Mouse (Mus musculus): Measurements from ENCODE around the gene Oosp3. TPM values are rescaled to one million over a fixed set of nuclear protein-coding genes. Genes with fewer than 3 reads are reported as not detected.

Gene Oosp3
- polyA plus RNA-seq (2012; rRNA removed): not detected in 2 replicates

DNA sequence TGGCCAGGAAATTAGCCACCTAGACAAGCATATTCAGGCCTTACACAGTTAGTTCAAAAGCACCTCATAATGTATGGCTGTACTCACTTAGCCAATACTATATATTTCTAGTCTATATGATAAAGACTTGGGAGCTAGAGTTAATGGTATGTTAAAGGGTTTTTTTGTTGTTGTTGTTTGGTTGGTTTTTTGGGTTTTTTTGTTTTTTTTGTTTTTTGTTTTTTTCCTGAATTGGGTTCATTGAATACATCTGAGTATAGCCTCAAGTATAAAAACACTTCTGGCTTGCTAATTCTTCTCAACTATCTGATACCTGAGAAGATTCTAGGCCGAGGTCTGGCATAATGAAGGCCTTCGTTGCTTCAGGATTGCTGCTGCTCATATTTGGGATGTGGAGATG, at the start of gene Oosp3:
TSS of gene Oosp3 (plus strand) at position 301 of the 400 bp plus-strand sequence.
- no peak for TF ChIP-seq CTCF (IDR thresholded peaks at IDR 0.05; ENCODE audit: extremely low read depth, insufficient read depth, low read length)
- TF ChIP-seq POLR2A (IDR thresholded peaks at IDR 0.05; ENCODE audit: extremely low read depth, insufficient read depth, low read length): no peak

DNA sequence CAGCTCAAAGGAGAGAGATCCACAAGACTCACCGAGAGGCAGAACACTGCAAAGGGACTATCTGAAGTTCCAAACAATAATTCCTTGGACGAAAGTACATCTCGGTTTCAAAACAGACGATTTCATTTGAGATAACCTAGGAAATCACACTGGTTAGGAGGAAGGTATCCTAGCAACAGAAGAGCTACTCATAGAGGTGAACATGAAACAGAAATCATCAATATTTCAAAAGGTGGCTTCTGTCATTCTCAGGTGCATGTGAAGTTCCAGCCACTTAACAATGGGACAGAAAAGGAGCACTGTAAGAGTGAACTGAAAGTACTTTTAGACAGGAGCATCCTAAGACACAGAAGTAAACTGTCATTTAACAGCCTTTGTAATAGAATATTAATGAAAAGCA, 47.3 kb upstream of the Oosp3 start:
- no peaks in the 10 kb centered on the region for H3K4me1 ChIP-seq (ENCODE audit: control insufficient read depth, insufficient read depth, low read length)
- no peak overlapping the region for H3K4me3 ChIP-seq (ENCODE audit: insufficient read depth, low read length)
- no peak overlapping the region for H3K27ac ChIP-seq (ENCODE audit: insufficient read depth, low read length)
- no peak for TF ChIP-seq CTCF (IDR thresholded peaks at IDR 0.05; ENCODE audit: extremely low read depth, insufficient read depth, low read length)
- no peak for TF ChIP-seq POLR2A (IDR thresholded peaks at IDR 0.05; ENCODE audit: extremely low read depth, insufficient read depth, low read length)

More for the DNA sequence above, at the start of gene Oosp3:
- Histone ChIP-seq H3K27ac (ENCODE audit: insufficient read depth, low read length) (no peak within 1 kb of the TSS), H3K4me3 (ENCODE audit: insufficient read depth, low read length) (no peak within 1 kb of the TSS), H3K4me1 (ENCODE audit: control insufficient read depth, insufficient read depth, low read length) (no peaks in the 10 kb centered on the region)

DNA sequence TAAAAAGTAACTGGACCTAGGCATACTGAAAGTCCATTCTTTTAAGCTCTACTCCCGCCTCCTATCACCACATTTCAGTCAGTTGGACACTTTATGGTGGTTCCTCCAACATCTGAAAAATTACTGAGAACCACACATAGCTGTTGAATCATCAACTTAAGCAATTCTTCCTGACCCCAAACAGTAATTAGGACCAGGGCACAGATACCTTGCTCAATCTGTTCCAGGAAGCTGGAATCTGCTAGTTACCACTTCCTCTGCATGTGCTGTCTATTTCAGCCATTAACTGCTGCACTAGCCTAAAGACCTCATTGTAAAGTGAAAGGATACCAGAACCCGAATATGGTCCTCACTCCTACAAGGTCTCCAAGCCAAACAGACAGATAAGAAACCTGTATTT, 37.7 kb upstream of the Oosp3 start:
- H3K4me3 ChIP-seq (ENCODE audit: insufficient read depth, low read length): no peak overlapping the region
- H3K4me1 ChIP-seq (ENCODE audit: control insufficient read depth, insufficient read depth, low read length): no peaks in the 10 kb centered on the region

DNA sequence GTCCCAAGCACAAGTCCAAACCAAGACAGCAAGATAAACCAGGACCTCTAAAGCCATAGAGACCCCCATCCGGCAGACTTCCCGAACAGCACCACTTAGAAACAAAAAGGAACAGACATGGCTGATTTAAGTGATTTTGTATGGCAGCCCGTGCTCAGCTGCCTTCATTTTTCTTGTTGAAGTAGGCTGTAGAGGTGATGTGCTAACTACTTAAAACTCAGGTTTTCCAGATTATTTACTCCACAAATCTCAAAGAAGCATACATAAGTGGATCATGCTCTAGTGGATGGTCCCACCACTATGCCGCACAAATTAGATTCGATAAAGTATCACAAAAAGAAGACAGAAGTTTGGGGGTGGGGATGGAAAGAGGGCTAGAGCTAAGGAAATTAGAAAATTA, 36.4 kb upstream of the Oosp3 start, which contains the start of gene Oosp2:
TSS of gene Oosp2 (minus strand) at position 101 of the 400 bp plus-strand sequence.
- H3K4me3 ChIP-seq (ENCODE audit: insufficient read depth, low read length): no peak within 1 kb of the TSS
- TF ChIP-seq CTCF (IDR thresholded peaks at IDR 0.05; ENCODE audit: extremely low read depth, insufficient read depth, low read length) (no peak), POLR2A (IDR thresholded peaks at IDR 0.05; ENCODE audit: extremely low read depth, insufficient read depth, low read length) (no peak)

More for the DNA sequence above, 37.7 kb upstream of the Oosp3 start:
- TF ChIP-seq CTCF (IDR thresholded peaks at IDR 0.05; ENCODE audit: extremely low read depth, insufficient read depth, low read length): no peak
- TF ChIP-seq POLR2A (IDR thresholded peaks at IDR 0.05; ENCODE audit: extremely low read depth, insufficient read depth, low read length): no peak
- H3K27ac ChIP-seq (ENCODE audit: insufficient read depth, low read length): no peak overlapping the region

DNA sequence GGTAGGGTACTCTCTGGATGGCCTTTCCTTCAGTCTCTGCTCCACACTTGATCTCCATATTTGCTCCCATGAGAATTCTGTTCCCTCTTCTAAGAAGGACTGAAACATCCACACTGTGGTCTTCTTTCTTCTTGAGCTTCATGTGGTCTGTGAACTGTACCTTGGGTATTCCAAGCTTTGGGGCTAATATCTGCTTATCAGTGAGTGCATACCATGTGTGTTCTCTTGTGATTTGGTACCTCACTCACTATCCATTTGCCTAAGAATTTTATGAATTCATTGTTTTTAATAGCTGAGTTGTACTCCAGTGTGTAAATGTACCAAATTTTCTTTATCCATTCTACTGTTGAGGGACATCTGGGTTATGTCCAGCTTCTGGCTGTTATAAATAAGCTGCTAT, 35.3 kb upstream of the Oosp3 start:
- no peak overlapping the region for H3K27ac ChIP-seq (ENCODE audit: insufficient read depth, low read length)
- TF ChIP-seq POLR2A (IDR thresholded peaks at IDR 0.05; ENCODE audit: extremely low read depth, insufficient read depth, low read length): no peak
- TF ChIP-seq CTCF (IDR thresholded peaks at IDR 0.05; ENCODE audit: extremely low read depth, insufficient read depth, low read length): no peak
- no peaks in the 10 kb centered on the region for H3K4me1 ChIP-seq (ENCODE audit: control insufficient read depth, insufficient read depth, low read length)
- H3K4me3 ChIP-seq (ENCODE audit: insufficient read depth, low read length): no peak overlapping the region

More for the DNA sequence above, 36.4 kb upstream of the Oosp3 start, which contains the start of gene Oosp2:
- Histone ChIP-seq H3K27ac (ENCODE audit: insufficient read depth, low read length) (no peak within 1 kb of the TSS), H3K4me1 (ENCODE audit: control insufficient read depth, insufficient read depth, low read length) (no peaks in the 10 kb centered on the region)

DNA sequence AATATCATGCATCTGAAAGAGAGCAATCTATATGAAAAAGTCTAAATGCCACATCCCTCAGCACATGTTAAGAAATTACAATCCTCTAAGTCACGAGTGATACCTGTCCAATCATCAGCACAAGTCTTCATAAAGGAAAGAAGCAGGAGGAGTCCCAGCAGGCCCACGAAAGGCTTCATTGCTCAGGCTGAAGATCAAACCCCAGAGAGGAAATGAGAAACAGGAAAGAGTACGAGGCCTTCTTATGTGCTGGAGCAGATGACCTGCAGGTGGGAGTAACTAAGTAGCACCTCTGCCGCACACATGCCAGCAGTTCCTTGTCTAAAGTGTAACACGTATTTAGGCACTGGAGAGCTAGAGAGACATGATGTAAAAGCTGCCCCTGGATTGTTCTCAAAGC, 6.0 kb upstream of the Oosp3 start, which contains the start of gene Oosp1:
TSS of gene Oosp1 (minus strand) at position 312 of the 400 bp plus-strand sequence.
- H3K4me3 ChIP-seq (ENCODE audit: insufficient read depth, low read length): no peak within 1 kb of the TSS
- no peak for TF ChIP-seq CTCF (IDR thresholded peaks at IDR 0.05; ENCODE audit: extremely low read depth, insufficient read depth, low read length)
- no peak for TF ChIP-seq POLR2A (IDR thresholded peaks at IDR 0.05; ENCODE audit: extremely low read depth, insufficient read depth, low read length)
- H3K27ac ChIP-seq (ENCODE audit: insufficient read depth, low read length): no peak within 1 kb of the TSS
- no peaks in the 10 kb centered on the region for H3K4me1 ChIP-seq (ENCODE audit: control insufficient read depth, insufficient read depth, low read length)

DNA sequence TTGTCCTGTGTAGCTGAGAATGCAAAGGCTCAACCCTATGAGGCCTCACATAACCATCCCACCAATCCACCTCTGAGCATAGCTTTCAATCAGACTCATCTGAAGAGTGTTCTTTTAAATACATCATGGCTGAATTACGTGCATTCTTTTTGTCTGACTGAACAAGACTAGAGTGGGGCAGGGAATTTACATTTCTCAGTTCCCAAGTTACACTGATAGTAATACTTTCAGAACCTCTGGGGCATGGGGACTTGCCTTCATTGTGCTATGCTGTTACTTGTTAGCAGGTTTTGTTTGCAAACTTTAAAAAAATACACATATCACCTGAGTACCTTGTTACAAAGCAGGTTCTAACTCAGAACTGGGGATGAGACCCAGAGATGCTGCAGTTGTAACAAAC, 5.4 kb upstream of the Oosp3 start:
- no peak overlapping the region for H3K27ac ChIP-seq (ENCODE audit: insufficient read depth, low read length)
- H3K4me3 ChIP-seq (ENCODE audit: insufficient read depth, low read length): no peak overlapping the region
- TF ChIP-seq CTCF (IDR thresholded peaks at IDR 0.05; ENCODE audit: extremely low read depth, insufficient read depth, low read length) (no peak), POLR2A (IDR thresholded peaks at IDR 0.05; ENCODE audit: extremely low read depth, insufficient read depth, low read length) (no peak)

DNA sequence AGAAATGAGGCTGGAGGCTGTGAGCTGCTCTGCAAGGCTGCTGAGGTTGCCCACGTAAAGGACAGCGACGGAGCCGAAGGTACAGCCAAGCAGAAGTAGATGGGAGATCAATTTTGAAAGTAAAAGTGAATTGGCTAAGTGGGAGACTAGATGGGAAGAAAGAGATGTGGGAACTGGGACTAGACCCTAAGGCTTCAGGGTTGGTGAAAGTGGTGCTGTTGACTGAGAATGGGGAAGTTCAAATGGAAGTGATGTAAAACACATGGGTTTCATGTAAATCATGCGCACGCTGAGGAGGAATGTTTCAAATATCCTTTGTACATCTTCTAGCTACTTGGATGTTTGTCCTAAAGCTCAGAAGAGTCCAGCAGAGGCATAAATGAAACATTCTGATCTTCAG, 1.5 kb downstream of the Oosp3 start:
- Histone ChIP-seq H3K4me1 (ENCODE audit: control insufficient read depth, insufficient read depth, low read length) (no peaks in the 10 kb centered on the region), H3K4me3 (ENCODE audit: insufficient read depth, low read length) (no peak overlapping the region), H3K27ac (ENCODE audit: insufficient read depth, low read length) (no peak overlapping the region)
- TF ChIP-seq POLR2A (IDR thresholded peaks at IDR 0.05; ENCODE audit: extremely low read depth, insufficient read depth, low read length): no peak
- TF ChIP-seq CTCF (IDR thresholded peaks at IDR 0.05; ENCODE audit: extremely low read depth, insufficient read depth, low read length): no peak

More for the DNA sequence above, 5.4 kb upstream of the Oosp3 start:
- no peaks in the 10 kb centered on the region for H3K4me1 ChIP-seq (ENCODE audit: control insufficient read depth, insufficient read depth, low read length)

DNA sequence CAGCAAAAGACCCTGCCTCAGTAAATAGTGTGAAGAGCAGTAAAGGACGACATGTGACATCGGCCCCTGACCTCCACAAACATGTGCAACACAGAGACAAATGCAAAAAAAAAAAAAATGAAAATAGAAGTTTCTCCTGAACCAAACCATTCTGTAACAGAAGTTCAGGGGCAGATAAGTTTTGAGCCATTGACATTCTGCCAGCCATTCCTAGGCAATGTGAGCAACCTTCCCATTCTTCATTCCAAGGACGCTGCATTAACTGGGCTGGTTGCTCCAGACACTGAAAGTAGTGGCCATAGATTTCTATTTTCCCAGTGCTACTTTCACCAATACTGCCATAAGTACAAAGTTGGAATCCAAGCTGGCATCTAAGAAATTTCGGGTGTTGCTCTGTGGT, 15.6 kb downstream of the Oosp3 start:
- Histone ChIP-seq H3K27ac (ENCODE audit: insufficient read depth, low read length) (no peak overlapping the region), H3K4me1 (ENCODE audit: control insufficient read depth, insufficient read depth, low read length) (no peaks in the 10 kb centered on the region), H3K4me3 (ENCODE audit: insufficient read depth, low read length) (no peak overlapping the region)
- TF ChIP-seq POLR2A (IDR thresholded peaks at IDR 0.05; ENCODE audit: extremely low read depth, insufficient read depth, low read length) (no peak), CTCF (IDR thresholded peaks at IDR 0.05; ENCODE audit: extremely low read depth, insufficient read depth, low read length) (no peak)

DNA sequence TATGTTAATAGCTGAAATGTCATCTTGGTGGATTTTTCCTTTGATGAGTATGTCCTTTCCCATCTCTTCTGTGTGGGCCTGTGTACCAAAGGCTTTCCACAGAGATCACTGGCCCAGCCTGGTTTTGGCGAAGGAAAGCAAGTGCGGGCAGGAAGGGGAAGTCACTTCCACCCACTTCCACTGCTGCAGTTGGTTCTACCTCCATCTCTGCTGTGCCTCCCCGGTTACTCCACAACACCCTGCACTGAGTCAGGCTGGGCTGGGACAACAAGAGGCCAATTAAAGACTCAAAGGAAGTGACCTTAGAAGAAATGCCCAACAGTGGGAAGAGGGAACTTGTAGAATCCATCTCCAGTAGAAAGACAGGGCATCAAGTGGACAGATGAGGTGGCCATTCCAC, 23.2 kb downstream of the Oosp3 start:
- no peaks in the 10 kb centered on the region for H3K4me1 ChIP-seq (ENCODE audit: control insufficient read depth, insufficient read depth, low read length)
- H3K4me3 ChIP-seq (ENCODE audit: insufficient read depth, low read length): no peak overlapping the region
- no peak overlapping the region for H3K27ac ChIP-seq (ENCODE audit: insufficient read depth, low read length)
- TF ChIP-seq POLR2A (IDR thresholded peaks at IDR 0.05; ENCODE audit: extremely low read depth, insufficient read depth, low read length): no peak
- TF ChIP-seq CTCF (IDR thresholded peaks at IDR 0.05; ENCODE audit: extremely low read depth, insufficient read depth, low read length): no peak
